Mouse (Mus musculus): ENCODE measurements around the gene Sub1.

Gene Sub1

DNA sequence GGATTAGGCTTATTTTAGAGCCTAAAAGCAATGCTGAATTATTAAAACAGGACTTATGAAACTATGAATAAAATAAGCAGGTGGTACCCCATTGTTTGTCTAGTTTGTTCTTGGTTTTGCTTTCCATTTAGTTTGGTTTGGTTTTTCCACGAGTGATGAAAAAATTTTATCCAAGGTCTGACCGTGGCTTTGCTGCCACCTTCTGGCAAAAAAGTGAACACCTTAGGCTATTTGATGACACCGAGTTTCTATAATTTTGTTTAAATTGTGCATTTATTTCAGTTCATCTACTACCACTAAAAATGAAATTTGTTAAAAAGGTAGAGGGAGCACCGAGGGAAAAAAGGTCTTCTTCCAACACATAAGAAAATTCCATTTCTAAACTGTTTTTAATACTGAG, 30.4 kb downstream of the Sub1 start:
- peak; percentile 35 for DNase-seq (ENCODE audit: low read depth, low spot score)

DNA sequence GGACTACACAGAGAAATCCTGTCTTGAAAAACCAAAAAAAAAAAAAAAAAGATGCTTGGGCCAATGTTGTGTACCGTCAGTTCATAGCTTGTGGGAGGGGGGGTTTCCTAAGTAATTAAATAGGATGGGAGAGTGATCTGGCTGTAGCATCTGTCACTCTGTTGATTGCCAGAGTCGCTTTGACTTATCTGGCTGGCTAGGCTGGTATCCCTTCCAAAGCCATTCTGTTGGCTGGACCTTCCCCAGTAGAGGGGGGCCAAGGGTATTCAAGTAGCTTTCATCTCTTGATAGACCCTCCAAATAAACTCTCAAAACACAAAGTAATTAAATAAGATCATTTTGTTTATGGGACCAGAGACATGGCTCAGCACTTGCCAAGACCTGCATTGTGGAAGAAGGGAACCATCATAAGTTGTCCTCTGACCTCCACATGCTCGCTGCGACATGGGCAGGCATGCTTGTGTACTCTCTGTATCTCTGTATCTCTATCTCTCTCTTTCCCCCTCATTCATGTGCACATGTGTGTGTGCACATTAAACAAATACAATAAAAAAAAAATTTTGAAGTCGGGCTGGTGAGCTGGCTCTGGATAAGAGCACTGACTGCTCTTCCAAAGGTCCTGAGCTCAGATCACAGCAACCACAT, 31.5 kb downstream of the Sub1 start:
- no peak for DNase-seq (ENCODE audit: low read depth, low spot score)

DNA sequence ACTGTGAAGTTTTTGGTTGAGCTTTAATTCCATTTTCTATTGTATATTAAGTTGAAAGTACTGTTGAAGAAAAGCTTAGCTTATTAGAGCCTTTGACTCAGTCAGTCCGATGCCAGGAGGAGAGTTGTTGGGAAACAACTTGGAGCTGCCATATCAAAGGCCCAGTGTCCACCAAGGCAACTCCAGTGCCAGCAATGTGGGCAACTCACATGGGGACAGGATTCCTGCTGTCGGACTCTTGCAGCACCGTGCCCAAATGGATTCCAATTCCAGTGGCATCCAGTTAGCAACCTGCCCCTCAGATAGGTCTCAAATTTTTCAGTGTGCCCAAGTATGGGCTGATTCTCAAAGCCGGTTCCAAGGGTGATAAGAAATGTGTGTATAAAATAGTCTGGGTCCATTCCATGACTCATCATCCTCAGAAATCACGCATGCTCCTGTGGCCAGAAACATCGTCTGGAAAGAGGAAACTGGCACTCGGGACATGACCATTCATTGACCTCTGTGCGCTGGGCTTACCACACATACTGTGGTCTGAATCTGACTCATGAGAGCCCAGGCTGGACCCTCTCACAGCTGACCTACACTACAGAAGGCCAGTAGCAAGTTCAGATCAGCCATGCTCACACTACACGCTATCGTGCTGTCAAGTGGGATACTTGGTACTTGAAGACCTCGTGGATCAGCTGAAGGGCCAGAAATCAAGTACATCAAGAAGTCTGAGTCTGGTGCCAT, 32.8 kb downstream of the Sub1 start:
- no peak for DNase-seq (ENCODE audit: low read depth, low spot score)

DNA sequence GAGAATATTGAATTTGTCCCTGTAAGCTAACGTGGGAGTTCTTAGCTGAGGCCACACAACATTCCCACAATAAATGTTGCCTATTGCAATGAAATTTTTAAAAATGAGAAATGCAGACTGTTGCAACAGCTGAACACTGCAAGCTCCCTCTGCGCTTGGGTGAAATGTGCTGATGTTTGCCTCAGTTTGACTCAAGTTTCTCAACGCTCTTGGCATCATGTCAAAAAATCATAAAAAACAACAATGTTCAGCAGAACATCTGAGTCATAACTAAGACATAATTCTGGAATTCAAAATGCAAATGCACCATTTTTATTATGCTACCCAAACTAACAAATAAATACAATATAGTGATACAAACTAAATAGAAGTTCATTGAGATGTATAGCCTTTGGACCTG, 37.1 kb downstream of the Sub1 start:
- no peak for DNase-seq (ENCODE audit: low read depth, low spot score)

DNA sequence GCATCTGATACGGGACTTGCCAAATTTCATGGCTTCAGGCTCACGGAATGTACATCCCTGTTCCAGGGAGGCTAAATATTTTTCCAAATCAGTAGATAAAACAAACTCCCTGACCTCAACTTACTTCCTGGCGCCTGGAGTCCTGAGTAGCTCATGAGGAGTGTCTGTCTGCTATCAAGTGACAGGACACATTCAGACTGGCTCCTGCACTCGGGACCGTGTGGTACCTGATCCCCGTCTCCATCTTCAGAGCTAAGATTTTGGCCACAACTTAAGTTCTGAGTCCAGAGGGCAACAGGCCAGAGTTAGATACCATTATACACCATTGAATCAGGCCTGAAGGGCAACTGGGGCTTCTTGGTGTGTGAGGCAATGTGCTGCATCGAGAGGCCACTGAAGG, 40.7 kb downstream of the Sub1 start:
- DNase-seq (ENCODE audit: low read depth, low spot score), result no peak

DNA sequence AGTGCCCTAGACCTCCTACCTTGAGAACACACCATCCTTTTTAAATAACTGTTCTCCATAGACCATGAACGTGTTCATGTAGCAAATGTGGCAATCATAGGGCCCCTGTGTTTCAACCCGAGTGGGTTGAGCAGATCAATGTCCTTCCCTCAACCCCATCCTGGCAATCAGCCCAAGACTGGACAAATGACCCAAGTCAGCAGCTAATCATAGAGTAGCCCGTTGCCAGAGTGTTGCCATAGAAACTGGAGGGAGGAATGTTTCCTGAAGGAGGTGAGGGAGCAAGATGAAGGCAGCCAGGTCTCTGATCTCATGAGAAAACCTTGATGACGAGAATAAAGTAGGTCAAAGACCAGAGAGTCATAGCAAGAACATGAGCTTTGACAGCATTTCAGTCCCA, 42.6 kb downstream of the Sub1 start:
- DNase-seq (ENCODE audit: low read depth, low spot score), result no peak

DNA sequence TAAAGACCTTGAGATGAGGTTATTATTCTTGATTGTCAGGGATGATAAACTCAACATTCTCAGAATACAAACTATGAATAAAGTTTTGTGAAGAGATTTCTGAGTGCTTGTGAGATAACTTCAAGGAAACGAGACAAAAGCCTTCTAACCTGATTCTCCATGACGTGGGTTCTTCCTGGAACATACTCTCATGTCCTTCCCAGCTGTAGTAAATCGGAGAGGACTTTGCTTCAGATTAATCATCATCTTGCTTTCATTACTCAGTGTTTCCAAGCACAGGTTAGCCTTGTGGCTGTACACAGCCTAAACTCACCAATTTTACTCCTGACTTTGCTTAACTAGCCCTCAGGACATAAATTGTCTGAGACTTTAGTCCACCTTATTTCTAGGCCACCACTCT, 44.6 kb downstream of the Sub1 start:
- DNase-seq (ENCODE audit: low read depth, low spot score), result no peak

DNA sequence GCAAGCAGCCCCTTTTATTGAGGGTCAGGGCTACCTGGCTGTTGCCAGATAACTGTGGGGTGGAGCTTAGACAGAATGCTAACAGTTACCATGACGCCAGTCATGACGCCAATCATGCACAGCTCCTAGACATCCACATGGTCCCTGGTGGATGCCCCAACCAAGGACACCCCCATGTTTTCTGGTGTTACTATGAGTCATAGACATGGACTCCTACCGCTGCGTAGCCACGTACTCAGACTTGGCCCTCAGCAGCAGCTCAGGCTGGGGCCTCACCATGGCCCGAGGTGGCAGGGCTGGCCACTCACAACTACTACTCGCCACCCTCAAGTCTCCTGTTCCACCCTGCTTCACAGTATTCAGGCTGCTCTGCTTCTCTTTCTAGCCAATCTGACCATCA, 45.6 kb downstream of the Sub1 start:
- DNase-seq (ENCODE audit: low read depth, low spot score), result no peak

DNA sequence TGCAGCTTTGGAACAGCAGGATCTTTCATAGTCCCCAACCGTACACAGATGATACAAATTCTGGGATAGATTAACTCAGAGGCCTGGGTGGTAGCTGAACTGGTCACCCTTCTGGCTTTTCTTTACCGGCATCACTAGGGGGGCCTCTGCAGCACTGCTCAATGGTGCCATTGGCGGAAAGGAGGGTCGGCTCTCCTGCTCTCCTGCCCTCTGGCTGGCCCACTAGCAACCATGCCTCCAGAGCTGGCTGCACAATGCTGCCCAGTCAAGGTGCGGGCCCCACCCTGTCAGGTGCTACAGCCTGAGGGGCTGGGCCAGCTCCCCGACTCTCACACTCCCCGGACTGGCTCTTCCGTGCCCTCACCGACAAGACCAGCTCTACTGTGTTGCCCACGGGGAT, 46.6 kb downstream of the Sub1 start:
- DNase-seq (ENCODE audit: low read depth, low spot score), result no peak

DNA sequence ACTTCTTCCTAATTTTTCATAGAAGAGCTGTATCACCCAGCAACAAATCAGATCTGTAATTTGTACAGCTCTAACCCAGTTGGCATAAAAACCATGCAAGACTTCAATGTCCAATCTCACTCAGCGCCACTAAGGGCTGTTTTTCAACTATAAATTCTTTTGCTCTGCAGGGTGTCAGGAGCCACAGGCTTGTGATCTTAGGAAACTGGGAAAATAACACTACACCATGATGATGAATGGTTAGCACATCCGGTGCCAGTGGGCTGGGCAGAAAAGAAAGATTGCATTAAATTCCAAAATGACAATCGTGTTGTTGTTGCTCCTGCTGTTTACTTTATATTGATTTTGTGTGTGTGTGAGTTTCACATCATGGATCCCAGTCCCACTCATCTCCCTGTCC, 47.3 kb downstream of the Sub1 start:
- no peak for DNase-seq (ENCODE audit: low read depth, low spot score)

DNA sequence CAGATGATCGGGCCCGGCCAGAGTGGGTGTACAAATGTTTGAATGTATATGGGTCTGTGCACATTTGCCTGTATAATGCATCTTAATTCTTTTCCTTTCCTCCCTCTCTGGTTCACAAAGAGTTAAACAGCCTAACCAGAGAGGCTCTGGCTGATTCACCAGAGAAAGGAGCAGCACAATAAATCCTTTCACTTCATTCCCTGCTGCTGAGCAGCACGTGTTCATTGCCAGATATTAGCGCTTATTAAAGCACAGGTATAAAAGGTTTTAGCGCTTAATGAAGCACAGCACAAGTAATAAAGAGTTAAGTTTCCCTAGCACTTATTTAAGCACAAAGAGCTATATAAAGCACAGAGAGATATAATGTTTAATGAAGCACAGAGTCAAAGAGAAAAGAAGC, 55.9 kb downstream of the Sub1 start:
- DNase-seq (ENCODE audit: low read depth, low spot score), result peak; percentile 10
